Mouse (Mus musculus): ENCODE results near the gene Gm11236. TPM values are rescaled to one million over a fixed set of nuclear protein-coding genes. Genes with fewer than 3 reads are reported as not detected.
"Not testable (repeated sequence)": the region's sequence is repeated elsewhere in the genome, so short reads cannot be mapped to it uniquely, and the experiment has no call there.

Gene Gm11236
- total RNA-seq (2021) = not detected

GRCm38 (mm10) chr4:73637821-73638220 is at the start of gene Gm11236:
Gene Gm11236 (plus strand): TSS chr4:73638121.
- not testable (repeated sequence) for DNase-seq (ENCODE audit: extremely low spot score in 1 of 2, low spot score in 1 of 2)

GRCm38 (mm10) chr4:73599248-73599647 is 38.7 kb upstream of the Gm11236 start:
- no peak for DNase-seq (ENCODE audit: extremely low spot score in 1 of 2, low spot score in 1 of 2)

GRCm38 (mm10) chr4:73607581-73607980 is 30.3 kb upstream of the Gm11236 start, which contains the start of gene Gm11238:
Gene Gm11238 (plus strand): TSS chr4:73607881.
- DNase-seq (ENCODE audit: extremely low spot score in 1 of 2, low spot score in 1 of 2) = not testable (repeated sequence)

- DNase-seq (ENCODE audit: extremely low spot score in 1 of 2, low spot score in 1 of 2) = not testable (repeated sequence)
These were observed 15.2 kb upstream of the Gm11236 start, which contains the start of gene Gm11237 for GRCm38 (mm10) chr4:73622684-73623083. Gene Gm11237 (plus strand): TSS chr4:73622984.

GRCm38 (mm10) chr4:73661864-73662263 is 23.9 kb downstream of the Gm11236 start:
- not testable (repeated sequence) for DNase-seq (ENCODE audit: extremely low spot score in 1 of 2, low spot score in 1 of 2)

GRCm38 (mm10) chr4:73668054-73668453 is 30.1 kb downstream of the Gm11236 start, which contains the start of gene Gm11239:
Gene Gm11239 (plus strand): TSS chr4:73668354.
- not testable (repeated sequence) for DNase-seq (ENCODE audit: extremely low spot score in 1 of 2, low spot score in 1 of 2)

- DNase-seq (ENCODE audit: extremely low spot score in 1 of 2, low spot score in 1 of 2) = not testable (repeated sequence)
These were observed 45.3 kb downstream of the Gm11236 start, which contains the start of gene Gm428 for GRCm38 (mm10) chr4:73683216-73683615. Gene Gm428 (plus strand): TSS chr4:73683516.

Other genes with a start within 250 kb of the Gm11236 start
- gene Gm11487, start 233.0 kb upstream of the Gm11236 start, total RNA-seq (2021) = not detected
- not detected for gene Gm11238, start 30.2 kb upstream of the Gm11236 start, total RNA-seq (2021)
- gene Gm11237, start 15.1 kb upstream of the Gm11236 start, total RNA-seq (2021) = not detected
- not detected for gene Gm11239, start 30.2 kb downstream of the Gm11236 start, total RNA-seq (2021)
- not detected for gene Gm428, start 45.4 kb downstream of the Gm11236 start, total RNA-seq (2021)
- gene Rasef, start 152.9 kb downstream of the Gm11236 start, total RNA-seq (2021) = under 1 TPM; 0.12 to 0.21 TPM
- not detected for gene Gm11758, start 238.1 kb downstream of the Gm11236 start, total RNA-seq (2021)